Mouse (Mus musculus): ENCODE results near the gene Slf2.

The Slf2 gene

DNA sequence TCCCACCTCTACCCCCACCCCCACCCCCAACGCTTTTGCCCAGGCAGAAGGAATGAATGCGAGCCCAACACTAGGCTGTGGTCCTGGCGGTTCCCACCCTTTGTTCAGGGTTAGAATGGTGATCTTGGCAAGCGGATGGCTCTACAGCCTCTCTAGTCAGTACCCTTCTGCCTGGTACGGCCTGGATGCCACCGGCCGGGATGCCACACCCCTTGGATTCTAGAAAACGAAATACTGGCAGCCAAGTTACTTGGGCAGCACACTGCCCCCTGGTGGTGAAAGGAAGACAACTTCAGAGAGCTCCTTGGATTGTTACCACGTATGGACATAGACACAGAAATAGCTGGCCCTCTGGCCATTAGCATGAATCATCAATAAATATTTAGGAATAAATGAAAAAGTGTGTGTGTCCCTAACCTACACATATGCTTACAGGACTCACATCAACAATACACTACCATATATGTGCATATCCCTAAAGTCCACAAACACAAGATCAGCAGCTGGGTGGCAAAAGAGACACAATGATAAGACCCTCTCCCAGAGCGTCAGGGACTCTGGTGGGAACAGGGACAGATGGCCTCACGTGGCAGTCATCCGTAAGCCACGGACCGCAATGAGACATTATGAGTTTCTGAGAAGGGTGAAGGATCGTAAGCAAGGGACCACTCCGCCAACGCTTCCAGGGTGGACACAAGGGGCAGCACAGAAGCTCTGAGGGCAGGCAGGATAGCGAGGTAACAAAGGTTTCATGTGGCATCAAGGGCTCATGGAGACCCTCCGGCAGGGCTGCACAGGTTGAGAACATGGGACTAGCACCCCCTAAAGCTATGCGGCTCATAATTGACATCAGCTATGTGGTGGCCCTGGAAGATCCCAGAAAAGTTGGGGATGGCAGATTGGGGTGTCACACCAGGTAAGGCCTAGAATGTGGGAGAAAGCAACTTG, 100.1 kb downstream of the Slf2 start:
- peak; percentile 79 for DNase-seq (ENCODE audit: low spot score)

- DNase-seq (ENCODE audit: low spot score): peak; percentile 75
Measured at GRCm38 (mm10) chr19:45031780-45032179, 100.8 kb downstream of the Slf2 start.

All from ovary, postnatal 14 days (tissue).